Mouse (Mus musculus): ENCODE measurements at regions not wholly inside any gene's neighbourhood (a gene's known extent, or its start where the extent isn't known, plus 50 kb on each side); places are given as distances from the start of the nearest gene placed in this dataset.

DNA sequence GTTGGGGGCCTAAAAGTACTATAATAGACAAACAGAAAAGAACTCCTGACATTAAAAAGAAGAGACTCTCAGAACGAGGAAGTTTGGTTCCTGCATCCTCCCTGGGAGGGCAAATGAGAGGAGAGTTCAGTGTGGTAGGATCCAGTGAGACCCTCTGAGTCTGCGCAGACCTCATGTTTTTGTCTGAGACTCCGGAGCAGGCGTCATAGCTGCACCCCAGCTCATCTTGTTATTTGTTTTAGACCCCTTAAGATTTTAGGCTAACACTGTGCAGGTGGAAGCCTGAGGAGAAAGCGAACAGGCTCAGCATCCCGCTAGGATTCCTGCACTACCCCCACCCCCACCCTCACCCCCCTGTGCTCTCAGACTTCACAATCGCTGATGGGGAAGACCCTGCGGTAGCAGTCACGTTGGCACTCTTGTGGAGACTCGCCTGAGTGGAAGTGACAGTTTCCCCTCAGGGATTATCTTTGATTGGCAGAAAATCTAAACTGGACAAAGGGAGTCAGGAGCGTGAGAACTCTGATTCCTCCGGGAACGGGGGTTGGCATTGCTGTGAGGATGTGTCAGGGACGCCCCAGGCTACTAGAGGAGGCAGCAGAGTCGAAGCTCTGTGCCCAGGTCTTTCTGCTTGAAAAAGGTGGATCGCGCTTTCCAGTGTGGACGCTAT is 85.0 kb upstream of the Nap1l1 start:
- TF ChIP-seq CTCF (IDR thresholded peaks at IDR 0.05; ENCODE audit: low read depth), result no peak
- no peak for TF ChIP-seq EP300 (IDR thresholded peaks at IDR 0.05; ENCODE audit: low read depth)
